Mouse (Mus musculus): ENCODE measurements at regions not wholly inside any gene's neighbourhood (a gene's known extent, or its start where the extent isn't known, plus 50 kb on each side); places are given as distances from the start of the nearest gene placed in this dataset.

GRCm38 (mm10) chr4:55928670-55929069, 396.4 kb upstream of the Klf4 start:
- peak; percentile 69 for ATAC-seq (ENCODE audit: low read depth)
- peak; percentile 81 for DNase-seq (ENCODE audit: low spot score)
- Histone ChIP-seq H3K27ac (replicated peaks; ENCODE audit: low read depth, low read length) (peak overlapping the region; percentile 80), H3K27me3 (replicated peaks; ENCODE audit: control insufficient read depth, insufficient read depth, low read length) (no peaks in the 10 kb centered on the region), H3K36me3 (ENCODE audit: control insufficient read depth, insufficient read depth, low read length) (no peaks in the 10 kb centered on the region), H3K4me1 (ENCODE audit: control insufficient read depth, insufficient read depth, low read length) (peaks cover 21% of the 10 kb centered on the region; the same call in 1 of the 2 replicates), H3K9me3 (ENCODE audit: control insufficient read depth, low read length) (no peaks in the 10 kb centered on the region), H3K4me3 (ENCODE audit: low read depth, low read length) (no peak overlapping the region; the same call in 1 of the 2 replicates), H3K9ac (ENCODE audit: low read depth, low read length) (no peak overlapping the region), H3K4me2 (ENCODE audit: low read depth, low read length) (peak overlapping the region; percentile 33)
- WGBS: 41% methylated on average over 11 of the region's 11 CpGs

GRCm38 (mm10) chr4:55928196-55928595, 395.9 kb upstream of the Klf4 start:
- no peak; the same call in 1 of the 2 replicates for ATAC-seq (ENCODE audit: low read depth)
- 37% methylated on average over 6 of the region's 6 CpGs for whole genome bisulfite sequencing
- H3K4me3 ChIP-seq (ENCODE audit: low read depth, low read length): no peak overlapping the region
- no peaks in the 10 kb centered on the region for H3K27me3 ChIP-seq (replicated peaks; ENCODE audit: control insufficient read depth, insufficient read depth, low read length)
- no peaks in the 10 kb centered on the region for H3K36me3 ChIP-seq (ENCODE audit: control insufficient read depth, insufficient read depth, low read length)
- peak; percentile 70 for DNase-seq (ENCODE audit: low spot score)
- H3K4me1 ChIP-seq (ENCODE audit: control insufficient read depth, insufficient read depth, low read length): peaks cover 21% of the 10 kb centered on the region; the same call in 1 of the 2 replicates
- H3K4me2 ChIP-seq (ENCODE audit: low read depth, low read length): peak overlapping the region; percentile 33
- no peak overlapping the region for H3K9ac ChIP-seq (ENCODE audit: low read depth, low read length)
- H3K9me3 ChIP-seq (ENCODE audit: control insufficient read depth, low read length): no peaks in the 10 kb centered on the region
- peak overlapping the region; percentile 80 for H3K27ac ChIP-seq (replicated peaks; ENCODE audit: low read depth, low read length)

GRCm38 (mm10) chr4:55927391-55927790, 395.1 kb upstream of the Klf4 start:
- Histone ChIP-seq H3K9me3 (ENCODE audit: control insufficient read depth, low read length) (no peaks in the 10 kb centered on the region), H3K9ac (ENCODE audit: low read depth, low read length) (no peak overlapping the region), H3K4me3 (ENCODE audit: low read depth, low read length) (no peak overlapping the region), H3K4me1 (ENCODE audit: control insufficient read depth, insufficient read depth, low read length) (peaks cover 21% of the 10 kb centered on the region; the same call in 1 of the 2 replicates), H3K4me2 (ENCODE audit: low read depth, low read length) (no peak overlapping the region), H3K27me3 (replicated peaks; ENCODE audit: control insufficient read depth, insufficient read depth, low read length) (no peaks in the 10 kb centered on the region), H3K27ac (replicated peaks; ENCODE audit: low read depth, low read length) (no peak overlapping the region), H3K36me3 (ENCODE audit: control insufficient read depth, insufficient read depth, low read length) (no peaks in the 10 kb centered on the region)
- 75% methylated on average over 4 of the region's 4 CpGs for WGBS
- no peak for ATAC-seq (ENCODE audit: low read depth)
- no peak for DNase-seq (ENCODE audit: low spot score)

GRCm38 (mm10) chr4:55924974-55925373, 392.7 kb upstream of the Klf4 start:
- DNase-seq (ENCODE audit: low spot score) (no peak), ATAC-seq (ENCODE audit: low read depth) (no peak)
- Histone ChIP-seq H3K36me3 (ENCODE audit: control insufficient read depth, insufficient read depth, low read length) (no peaks in the 10 kb centered on the region), H3K4me2 (ENCODE audit: low read depth, low read length) (no peak overlapping the region), H3K9me3 (ENCODE audit: control insufficient read depth, low read length) (no peaks in the 10 kb centered on the region), H3K4me1 (ENCODE audit: control insufficient read depth, insufficient read depth, low read length) (peaks cover 21% of the 10 kb centered on the region; the same call in 1 of the 2 replicates), H3K27ac (replicated peaks; ENCODE audit: low read depth, low read length) (no peak overlapping the region), H3K4me3 (ENCODE audit: low read depth, low read length) (no peak overlapping the region), H3K9ac (ENCODE audit: low read depth, low read length) (no peak overlapping the region), H3K27me3 (replicated peaks; ENCODE audit: control insufficient read depth, insufficient read depth, low read length) (no peaks in the 10 kb centered on the region)
- WGBS: 84% methylated on average over 3 of the region's 3 CpGs

GRCm38 (mm10) chr4:55921217-55921616, 389.0 kb upstream of the Klf4 start:
- H3K27me3 ChIP-seq (replicated peaks; ENCODE audit: control insufficient read depth, insufficient read depth, low read length): no peaks in the 10 kb centered on the region
- ATAC-seq (ENCODE audit: low read depth): no peak
- 79% methylated on average over 4 of the region's 4 CpGs for WGBS
- no peaks in the 10 kb centered on the region for H3K36me3 ChIP-seq (ENCODE audit: control insufficient read depth, insufficient read depth, low read length)
- no peak overlapping the region for H3K4me3 ChIP-seq (ENCODE audit: low read depth, low read length)
- no peak overlapping the region for H3K9ac ChIP-seq (ENCODE audit: low read depth, low read length)
- no peak for DNase-seq (ENCODE audit: low spot score)
- H3K9me3 ChIP-seq (ENCODE audit: control insufficient read depth, low read length): no peaks in the 10 kb centered on the region
- no peaks in the 10 kb centered on the region for H3K4me1 ChIP-seq (ENCODE audit: control insufficient read depth, insufficient read depth, low read length)
- H3K4me2 ChIP-seq (ENCODE audit: low read depth, low read length): no peak overlapping the region
- H3K27ac ChIP-seq (replicated peaks; ENCODE audit: low read depth, low read length): no peak overlapping the region

- no peak overlapping the region for H3K4me3 ChIP-seq (ENCODE audit: low read depth, low read length)
- no peaks in the 10 kb centered on the region for H3K9me3 ChIP-seq (ENCODE audit: control insufficient read depth, low read length)
- 41% methylated on average over 12 of the region's 12 CpGs for WGBS
- H3K4me1 ChIP-seq (ENCODE audit: control insufficient read depth, insufficient read depth, low read length): peaks cover 9% of the 10 kb centered on the region; the same call in 1 of the 2 replicates
- H3K9ac ChIP-seq (ENCODE audit: low read depth, low read length): no peak overlapping the region
- ATAC-seq (ENCODE audit: low read depth) (peak; percentile 15; the same call in 1 of the 2 replicates), DNase-seq (ENCODE audit: low spot score) (peak; percentile 77)
- no peaks in the 10 kb centered on the region for H3K36me3 ChIP-seq (ENCODE audit: control insufficient read depth, insufficient read depth, low read length)
- no peaks in the 10 kb centered on the region for H3K27me3 ChIP-seq (replicated peaks; ENCODE audit: control insufficient read depth, insufficient read depth, low read length)
- H3K4me2 ChIP-seq (ENCODE audit: low read depth, low read length): no peak overlapping the region
- H3K27ac ChIP-seq (replicated peaks; ENCODE audit: low read depth, low read length): 0 out of 2 replicates have a peak overlapping the region, but pooled peaks have one; percentile 28
Measured at GRCm38 (mm10) chr4:55894116-55894885, 362.0 kb upstream of the Klf4 start.

- 75% methylated on average over 5 of the region's 10 CpGs for WGBS
- Histone ChIP-seq H3K4me2 (ENCODE audit: low read depth, low read length) (no peak overlapping the region), H3K4me1 (ENCODE audit: control insufficient read depth, insufficient read depth, low read length) (peaks cover 9% of the 10 kb centered on the region; the same call in 1 of the 2 replicates), H3K27me3 (replicated peaks; ENCODE audit: control insufficient read depth, insufficient read depth, low read length) (no peaks in the 10 kb centered on the region), H3K9ac (ENCODE audit: low read depth, low read length) (no peak overlapping the region), H3K9me3 (ENCODE audit: control insufficient read depth, low read length) (no peaks in the 10 kb centered on the region), H3K4me3 (ENCODE audit: low read depth, low read length) (no peak overlapping the region), H3K36me3 (ENCODE audit: control insufficient read depth, insufficient read depth, low read length) (no peaks in the 10 kb centered on the region), H3K27ac (replicated peaks; ENCODE audit: low read depth, low read length) (no peak overlapping the region)
- DNase-seq (ENCODE audit: low spot score): no peak
- ATAC-seq (ENCODE audit: low read depth): no peak
Measured at GRCm38 (mm10) chr4:55891656-55892055, 359.4 kb upstream of the Klf4 start.

- Histone ChIP-seq H3K9ac (ENCODE audit: low read depth, low read length) (no peak overlapping the region), H3K27ac (replicated peaks; ENCODE audit: low read depth, low read length) (no peak overlapping the region), H3K36me3 (ENCODE audit: control insufficient read depth, insufficient read depth, low read length) (no peaks in the 10 kb centered on the region), H3K4me3 (ENCODE audit: low read depth, low read length) (no peak overlapping the region), H3K4me2 (ENCODE audit: low read depth, low read length) (no peak overlapping the region), H3K4me1 (ENCODE audit: control insufficient read depth, insufficient read depth, low read length) (no peaks in the 10 kb centered on the region), H3K9me3 (ENCODE audit: control insufficient read depth, low read length) (no peaks in the 10 kb centered on the region), H3K27me3 (replicated peaks; ENCODE audit: control insufficient read depth, insufficient read depth, low read length) (no peaks in the 10 kb centered on the region)
- DNase-seq (ENCODE audit: low spot score) (peak; percentile 59), ATAC-seq (ENCODE audit: low read depth) (no peak)
- WGBS: 58% methylated on average over 6 of the region's 6 CpGs
Measured at GRCm38 (mm10) chr4:55887581-55887980, 355.3 kb upstream of the Klf4 start.

GRCm38 (mm10) chr4:55882541-55882940, 350.3 kb upstream of the Klf4 start:
- H3K36me3 ChIP-seq (ENCODE audit: control insufficient read depth, insufficient read depth, low read length): no peaks in the 10 kb centered on the region
- WGBS: 54% methylated on average over 2 of the region's 2 CpGs
- no peaks in the 10 kb centered on the region for H3K4me1 ChIP-seq (ENCODE audit: control insufficient read depth, insufficient read depth, low read length)
- H3K4me2 ChIP-seq (ENCODE audit: low read depth, low read length): no peak overlapping the region
- no peaks in the 10 kb centered on the region for H3K27me3 ChIP-seq (replicated peaks; ENCODE audit: control insufficient read depth, insufficient read depth, low read length)
- no peak overlapping the region for H3K27ac ChIP-seq (replicated peaks; ENCODE audit: low read depth, low read length)
- no peak overlapping the region for H3K9ac ChIP-seq (ENCODE audit: low read depth, low read length)
- H3K4me3 ChIP-seq (ENCODE audit: low read depth, low read length): no peak overlapping the region
- DNase-seq (ENCODE audit: low spot score) (no peak), ATAC-seq (ENCODE audit: low read depth) (no peak)
- no peaks in the 10 kb centered on the region for H3K9me3 ChIP-seq (ENCODE audit: control insufficient read depth, low read length)
